Mouse (Mus musculus) liver, embryonic 16.5 days (tissue): ENCODE measurements around the gene Sertad2. TPM values are rescaled to one million over a fixed set of nuclear protein-coding genes. Genes with fewer than 3 reads are reported as not detected.

Source experiments
- ATAC-seq: fragments of 200-750 bp; cut with Nextera tagmentation; 2 replicates; pipeline ENCODE4 v1.8.0; 2017; ENCODE audit warnings: low read depth, mild to moderate bottlenecking, moderate number of reproducible peaks, moderate library complexity
- H3K27ac ChIP-seq: fragments of 300-500 bp; sonication (generic); 2 replicates; pipeline ENCODE4 v1.5.1; 2014; ENCODE audit warnings: mild to moderate bottlenecking, low read length
- H3K27me3 ChIP-seq: fragments of 300-500 bp; sonication (generic); 2 replicates; pipeline ENCODE4 v1.6.1; 2014; ENCODE audit warnings: low read depth, low read length, mixed read lengths; ENCODE audit not compliant: control insufficient read depth, insufficient read depth
- H3K36me3 ChIP-seq: fragments of 300-500 bp; sonication (generic); 2 replicates; pipeline ENCODE4 v1.6.1; 2014; ENCODE audit warnings: mild to moderate bottlenecking; ENCODE audit not compliant: control insufficient read depth, insufficient read depth
- H3K4me1 ChIP-seq: fragments of 300-500 bp; sonication (generic); 2 replicates; pipeline ENCODE4 v1.6.1; 2014; ENCODE audit warnings: low read depth, low read length, mixed read lengths; ENCODE audit not compliant: control insufficient read depth
- H3K4me2 ChIP-seq: fragments of 300-500 bp; sonication (generic); 2 replicates; pipeline ENCODE4 v1.6.1; 2014; ENCODE audit warnings: low read depth, low read length, mixed read lengths
- H3K4me3 ChIP-seq: fragments of 300-500 bp; sonication (generic); 2 replicates; pipeline ENCODE4 v1.5.1; 2014; ENCODE audit warnings: low read depth, mild to moderate bottlenecking, low read length
- H3K9ac ChIP-seq: fragments of 300-500 bp; sonication (generic); 2 replicates; pipeline ENCODE4 v1.6.1; 2014; ENCODE audit warnings: low read depth, low read length
- H3K9me3 ChIP-seq: fragments of 300-500 bp; sonication (generic); replicated peaks from 2 replicates; pipeline ENCODE4 v1.6.1; 2016; ENCODE audit warnings: low read length; ENCODE audit not compliant: control insufficient read depth
- WGBS: fragments of 180-500 bp; shearing (Covaris S2); extraction: QIAGEN DNeasy Blood & Tissue Kit; methylation state at CpG from one replicate; pipeline ENCODE4 v1.1.7; 2014; ENCODE audit not compliant: insufficient replicate concordance; 5-methylcytosine and 5-hydroxymethylcytosine counted together
- polyA plus RNA-seq: library from polyadenylated mRNA; unstranded; fragments of >200 nt; fragmentation: Nextera tagmentation; extraction: Ambion mirVana; gene quantifications from 2 replicates; pipeline ENCODE4 v1.2.1, GENCODE M21; 2015

Sertad2 gene
- polyA plus RNA-seq, 1 experiment from 2014 or later = 34.9 TPM

DNA sequence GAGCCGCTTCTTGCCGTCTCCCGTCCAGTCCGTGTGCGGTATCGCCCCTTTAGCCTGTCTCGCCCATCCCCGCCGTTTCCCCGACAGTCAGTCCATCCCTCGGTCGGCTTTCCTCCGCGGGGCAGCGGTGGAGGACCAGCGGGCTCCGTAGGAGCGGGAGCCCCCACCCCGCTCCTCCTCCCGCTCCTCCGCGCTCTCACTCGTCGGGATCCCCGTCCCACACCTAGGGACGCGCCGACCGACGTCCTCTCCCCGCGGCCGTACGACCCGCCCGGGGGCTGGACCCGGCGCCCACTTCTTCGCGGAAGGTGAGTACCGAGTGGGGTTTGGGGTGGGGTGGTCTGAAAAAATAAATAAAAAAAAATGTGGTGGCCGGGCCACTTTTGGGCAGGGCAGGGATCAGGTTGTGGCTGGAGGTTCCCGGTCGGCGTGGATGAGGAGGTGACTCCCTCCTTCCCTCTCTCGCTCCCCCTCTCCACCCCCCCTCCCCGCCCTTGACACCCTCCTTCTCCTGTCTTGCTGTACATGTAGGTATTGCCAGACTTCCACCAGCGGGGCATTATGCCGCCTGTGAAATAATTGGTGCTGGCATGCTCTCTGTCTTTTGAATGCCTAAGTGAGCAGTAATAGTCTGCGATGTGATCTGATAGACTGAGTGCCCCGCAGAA, 534 bp downstream of the Sertad2 start:
- peak overlapping the region; percentile 89 for H3K27ac ChIP-seq
- peak overlapping the region; percentile 93 for H3K4me3 ChIP-seq
- under 1% methylated on average over 50 of the region's 51 CpGs for WGBS
- peak overlapping the region; percentile 88 for H3K9ac ChIP-seq
- H3K36me3 ChIP-seq = no peaks in the 10 kb centered on the region
- no peak for ATAC-seq
- peaks cover 19% of the 10 kb centered on the region for H3K4me1 ChIP-seq
- peak overlapping the region; percentile 96 for H3K4me2 ChIP-seq
- H3K27me3 ChIP-seq = no peaks in the 10 kb centered on the region
- H3K9me3 ChIP-seq = no peaks in the 10 kb centered on the region

DNA sequence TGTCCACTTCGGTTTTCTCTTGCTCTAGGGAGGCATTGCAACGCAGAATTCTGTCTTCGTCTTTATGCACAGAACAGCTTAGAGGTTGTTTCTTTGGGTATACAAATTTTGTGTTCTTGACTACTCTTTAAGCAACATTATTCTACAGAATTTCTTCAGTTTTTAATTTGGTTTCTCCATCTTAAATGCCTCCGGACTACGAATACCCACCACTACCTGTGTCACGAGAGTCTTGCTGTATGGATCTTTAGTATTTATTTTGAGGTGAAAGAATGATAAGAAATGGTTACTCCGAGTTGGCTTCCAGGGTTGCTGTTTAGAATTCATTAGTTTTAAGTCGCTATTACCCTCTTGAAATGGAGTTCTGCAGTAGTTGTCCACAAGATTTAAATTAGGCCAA, 1.3 kb downstream of the Sertad2 start:
- Histone ChIP-seq H3K9me3 (no peaks in the 10 kb centered on the region), H3K9ac (no peak overlapping the region), H3K27ac (no peak overlapping the region), H3K36me3 (no peaks in the 10 kb centered on the region), H3K27me3 (no peaks in the 10 kb centered on the region), H3K4me1 (peaks cover 13% of the 10 kb centered on the region), H3K4me2 (peak overlapping the region; percentile 96), H3K4me3 (peak overlapping the region; percentile 93; the same call in 1 of the 2 replicates)
- ATAC-seq = no peak
- WGBS = 61% methylated on average over 8 of the region's 8 CpGs

DNA sequence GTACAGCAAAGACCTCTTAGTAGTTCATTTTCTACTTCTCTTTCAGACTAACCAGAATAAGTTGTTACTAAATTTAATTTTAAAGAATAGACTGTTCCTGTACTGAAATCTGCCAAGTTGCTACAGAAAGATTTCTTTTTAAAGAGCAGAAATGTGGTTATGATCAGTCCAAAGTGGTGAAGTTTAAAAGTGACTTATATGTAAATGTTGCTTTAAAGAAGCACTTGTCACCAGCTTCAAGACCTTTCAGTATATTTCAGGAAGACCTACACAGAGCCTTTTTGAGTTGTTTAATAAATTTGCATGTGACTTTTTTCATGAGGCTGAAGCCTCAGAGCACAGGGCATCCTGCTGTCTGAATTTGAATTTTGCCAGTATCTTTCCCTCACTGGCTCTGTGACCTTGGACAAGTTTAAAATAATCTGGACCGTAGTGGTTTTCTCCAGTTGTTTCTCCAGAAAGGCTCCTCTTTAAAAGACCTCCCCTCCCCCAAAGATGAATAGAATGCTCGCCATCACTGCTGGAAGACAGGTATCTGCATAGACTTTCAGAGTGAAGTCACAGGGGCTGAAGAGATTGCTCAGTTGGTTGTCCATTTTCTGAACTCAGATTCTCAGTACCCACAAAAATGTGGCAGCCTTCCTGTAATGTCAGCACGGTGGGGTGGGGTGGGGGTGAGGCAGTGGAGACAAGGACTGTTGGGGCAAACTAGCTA, 1.9 kb downstream of the Sertad2 start:
- Histone ChIP-seq H3K27me3 (no peaks in the 10 kb centered on the region), H3K9me3 (no peaks in the 10 kb centered on the region), H3K4me2 (no peak overlapping the region), H3K4me1 (peaks cover 13% of the 10 kb centered on the region), H3K4me3 (no peak overlapping the region), H3K36me3 (no peaks in the 10 kb centered on the region), H3K27ac (no peak overlapping the region), H3K9ac (no peak overlapping the region)
- 61% methylated on average over 3 of the region's 3 CpGs for WGBS
- ATAC-seq = no peak

DNA sequence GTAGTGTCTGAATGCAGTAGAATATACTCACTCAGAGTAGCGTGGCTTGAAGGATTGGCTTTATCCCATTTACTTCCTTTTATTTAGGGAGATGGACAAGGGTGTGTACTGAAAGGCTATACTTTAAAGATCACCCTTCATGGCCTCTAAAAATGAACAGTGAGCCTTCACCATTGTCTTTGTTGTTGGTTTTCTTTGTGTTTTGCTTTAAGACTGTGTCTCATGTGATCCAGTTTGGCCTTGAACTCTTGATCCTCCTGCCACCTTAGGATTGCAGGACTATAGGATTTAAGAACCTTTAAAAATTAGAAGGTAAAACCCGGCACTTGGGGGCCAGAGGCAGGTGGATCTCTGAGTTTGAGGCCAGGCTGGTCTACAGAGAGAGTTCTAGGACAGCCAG, 6.4 kb downstream of the Sertad2 start:
- no peak overlapping the region for H3K9ac ChIP-seq
- H3K27me3 ChIP-seq = no peaks in the 10 kb centered on the region
- no peak for ATAC-seq
- no peak overlapping the region for H3K4me2 ChIP-seq
- H3K27ac ChIP-seq = no peak overlapping the region
- H3K36me3 ChIP-seq = no peaks in the 10 kb centered on the region
- WGBS = 68% methylated on average over 2 of the region's 2 CpGs
- H3K4me3 ChIP-seq = no peak overlapping the region
- no peaks in the 10 kb centered on the region; the same call in 1 of the 2 replicates for H3K4me1 ChIP-seq
- H3K9me3 ChIP-seq = no peaks in the 10 kb centered on the region

DNA sequence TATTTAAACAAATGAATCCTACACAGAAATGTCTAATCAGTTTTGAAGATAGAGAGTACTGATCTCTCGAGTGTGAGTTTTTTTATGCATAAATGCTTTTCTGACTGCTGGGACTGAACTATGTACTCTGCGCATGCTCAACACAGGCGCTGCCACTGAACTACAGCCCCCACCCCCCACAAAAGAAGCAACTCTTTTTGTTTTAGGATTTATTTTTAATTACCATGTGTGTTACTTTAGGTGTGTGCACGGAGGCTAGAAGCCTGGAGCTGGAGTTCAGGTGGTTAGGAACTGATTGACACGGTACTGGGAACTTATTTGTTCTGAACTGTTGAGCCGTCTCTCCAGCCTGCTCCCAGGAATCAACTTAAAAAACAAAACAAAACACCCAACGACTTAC, 7.1 kb downstream of the Sertad2 start:
- H3K9me3 ChIP-seq = no peaks in the 10 kb centered on the region

DNA sequence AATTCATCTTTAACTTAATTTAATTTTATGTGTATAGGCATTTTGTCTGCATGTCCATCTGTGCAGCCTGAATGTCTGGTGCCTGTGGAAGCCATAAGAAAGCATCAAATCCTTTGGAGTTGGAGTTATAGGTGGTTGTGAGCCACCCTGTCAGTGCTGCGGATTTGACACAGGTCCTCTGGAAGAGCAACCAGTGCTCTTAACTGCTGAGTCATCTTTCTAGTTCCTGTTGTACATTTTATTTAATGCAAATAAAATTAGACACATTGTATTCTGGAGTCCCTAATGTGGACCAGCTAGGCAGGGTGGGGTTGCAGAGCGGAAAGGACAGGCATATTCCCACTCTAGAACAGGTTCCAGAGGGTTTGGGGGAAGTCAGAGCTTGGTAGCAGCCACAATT, 9.0 kb downstream of the Sertad2 start:
- H3K4me1 ChIP-seq = peaks cover 19% of the 10 kb centered on the region
- no peak overlapping the region for H3K27ac ChIP-seq
- H3K36me3 ChIP-seq = no peaks in the 10 kb centered on the region
- WGBS = 71% methylated on average over 2 of the region's 2 CpGs
- H3K9ac ChIP-seq = no peak overlapping the region
- no peak overlapping the region for H3K4me3 ChIP-seq
- no peak for ATAC-seq
- H3K9me3 ChIP-seq = no peaks in the 10 kb centered on the region
- H3K27me3 ChIP-seq = no peaks in the 10 kb centered on the region
- H3K4me2 ChIP-seq = no peak overlapping the region

More for the DNA sequence above, 7.1 kb downstream of the Sertad2 start:
- H3K27me3 ChIP-seq = no peaks in the 10 kb centered on the region
- H3K27ac ChIP-seq = no peak overlapping the region
- H3K9ac ChIP-seq = no peak overlapping the region
- H3K4me1 ChIP-seq = peaks cover under 1% of the 10 kb centered on the region; the same call in 1 of the 2 replicates
- ATAC-seq = no peak
- 0 out of 2 replicates have a peak overlapping the region, but pooled peaks have one; percentile 10 for H3K4me2 ChIP-seq
- 65% methylated on average over 7 of the region's 7 CpGs for WGBS
- no peaks in the 10 kb centered on the region for H3K36me3 ChIP-seq
- H3K4me3 ChIP-seq = no peak overlapping the region

DNA sequence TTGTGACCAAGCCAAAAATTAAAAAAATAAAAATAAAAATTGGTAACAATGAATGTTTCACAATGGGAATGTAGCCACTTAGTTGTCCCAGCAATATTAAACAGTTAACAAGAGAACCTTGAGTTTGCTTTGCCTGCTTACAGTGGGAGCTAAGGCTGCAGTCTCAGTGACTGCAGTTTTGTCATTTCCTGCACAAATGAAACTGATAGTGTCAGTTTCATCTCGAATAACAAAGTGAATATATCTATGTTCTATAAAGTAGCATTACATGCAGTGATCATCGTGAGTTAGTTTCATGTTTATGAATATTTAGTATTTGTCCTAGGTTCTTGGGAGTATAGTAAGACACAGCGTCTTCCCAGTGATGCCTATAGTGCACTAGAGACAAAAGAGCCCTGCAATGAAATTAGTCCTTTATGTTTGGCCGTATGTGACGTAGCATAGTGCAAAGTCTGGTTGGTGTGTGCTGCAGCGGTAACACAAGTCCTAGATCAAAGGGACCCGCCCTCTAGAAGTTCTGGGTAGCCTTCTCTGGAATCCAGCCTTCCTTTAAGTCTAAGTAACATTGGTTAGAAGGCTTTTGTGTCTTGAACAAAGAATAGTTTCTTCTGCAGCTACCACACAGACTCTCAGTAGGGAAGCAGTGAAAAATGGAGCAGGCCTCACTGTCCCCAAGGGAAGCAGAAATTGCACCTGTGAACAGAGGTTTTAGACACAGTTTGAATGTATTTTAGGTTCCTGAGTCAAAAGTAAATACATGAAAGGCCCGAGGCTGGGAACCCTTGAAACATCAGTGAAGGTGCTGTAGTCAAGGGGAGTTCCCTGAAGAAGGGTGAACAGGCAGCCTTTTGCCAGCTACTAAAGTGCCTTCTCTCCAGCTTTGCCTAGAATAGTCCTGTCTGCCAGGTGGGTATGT, 10.0 kb downstream of the Sertad2 start:
- 63% methylated on average over 8 of the region's 8 CpGs for WGBS
- H3K4me2 ChIP-seq = no peak overlapping the region
- no peaks in the 10 kb centered on the region for H3K9me3 ChIP-seq
- no peak for ATAC-seq
- H3K27ac ChIP-seq = no peak overlapping the region
- H3K4me1 ChIP-seq = peaks cover 21% of the 10 kb centered on the region
- no peak overlapping the region for H3K4me3 ChIP-seq
- H3K27me3 ChIP-seq = no peaks in the 10 kb centered on the region
- H3K36me3 ChIP-seq = no peaks in the 10 kb centered on the region
- H3K9ac ChIP-seq = no peak overlapping the region

DNA sequence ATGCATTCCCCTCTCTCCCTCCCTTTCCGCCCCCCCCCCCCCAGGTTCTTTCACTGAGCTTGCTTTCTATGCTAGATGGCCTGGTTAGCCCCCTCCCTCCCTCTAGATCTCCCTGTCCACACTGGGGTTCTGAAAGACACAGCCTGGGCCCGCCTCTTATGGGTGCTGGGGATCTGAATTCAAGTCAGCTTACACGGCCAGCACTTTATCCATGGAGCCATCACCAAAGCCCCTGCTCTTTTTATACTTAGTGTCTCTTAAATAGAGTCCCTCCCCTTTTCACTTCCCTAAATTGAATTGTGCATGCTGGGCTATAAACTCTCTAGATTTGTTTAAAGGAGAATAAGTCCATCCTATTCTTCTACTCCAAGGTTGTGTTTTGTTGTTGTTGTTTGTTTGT, 12.6 kb downstream of the Sertad2 start:
- Histone ChIP-seq H3K4me3 (no peak overlapping the region), H3K36me3 (no peaks in the 10 kb centered on the region), H3K9ac (no peak overlapping the region), H3K4me1 (peaks cover 32% of the 10 kb centered on the region), H3K4me2 (no peak overlapping the region), H3K27ac (no peak overlapping the region), H3K27me3 (no peaks in the 10 kb centered on the region), H3K9me3 (no peaks in the 10 kb centered on the region)
- ATAC-seq = no peak
- WGBS = 27% methylated on average over 3 of the region's 3 CpGs
